Mouse (Mus musculus): ENCODE measurements around the gene Focad.

GRCm38 (mm10) chr4:88372293-88373224 is 278.1 kb downstream of the Focad start:
- TF ChIP-seq CTCF (IDR thresholded peaks at IDR 0.05; ENCODE audit: low read depth) (no peak), EP300 (IDR thresholded peaks at IDR 0.05; ENCODE audit: low read depth) (no peak)
